Mouse (Mus musculus): ENCODE results near the gene Epha8. TPM values are rescaled to one million over a fixed set of nuclear protein-coding genes. Genes with fewer than 3 reads are reported as not detected.

Gene Epha8
- polyA plus RNA-seq, 1 experiment, result 0.15 TPM

DNA sequence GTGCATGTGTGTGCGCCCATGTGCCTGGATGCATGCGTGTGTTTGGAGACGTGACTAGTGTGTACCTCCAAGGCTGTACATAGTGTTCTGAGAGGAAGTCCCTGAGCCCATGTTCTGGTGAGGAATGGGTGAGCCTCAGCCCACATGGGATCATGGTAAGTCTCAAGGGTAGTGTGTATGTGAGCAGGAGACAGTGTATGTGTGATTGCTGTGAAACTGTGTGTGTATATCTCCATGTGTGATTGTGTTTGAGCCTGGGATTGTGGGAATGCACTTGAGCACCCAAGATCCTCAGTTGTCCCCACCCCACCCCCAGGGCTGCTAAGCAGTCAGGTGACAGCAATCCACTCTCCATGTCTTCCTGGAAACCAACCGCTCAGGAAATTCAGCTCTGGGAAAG is 61.8 kb downstream of the Epha8 start:
- Histone ChIP-seq H3K4me1 (ENCODE audit: control insufficient read depth, insufficient read depth, insufficient read length, low read length) (no peaks in the 10 kb centered on the region), H3K4me3 (ENCODE audit: low read depth, low read length) (no peak overlapping the region), H3K36me3 (ENCODE audit: control insufficient read depth, insufficient read depth, low read length) (no peaks in the 10 kb centered on the region), H3K27me3 (ENCODE audit: control insufficient read depth, insufficient read depth, low read length) (no peaks in the 10 kb centered on the region), H3K27ac (ENCODE audit: insufficient read depth, low read depth, low read length) (no peak overlapping the region)
- 65% methylated on average over 4 of the region's 4 CpGs for WGBS
- TF ChIP-seq CTCF (IDR thresholded peaks at IDR 0.05; ENCODE audit: extremely low read depth, insufficient read length, insufficient replicate concordance, low read depth, low read length), result no peak
- TF ChIP-seq POLR2A (IDR thresholded peaks at IDR 0.05; ENCODE audit: low read depth, low read length), result no peak

DNA sequence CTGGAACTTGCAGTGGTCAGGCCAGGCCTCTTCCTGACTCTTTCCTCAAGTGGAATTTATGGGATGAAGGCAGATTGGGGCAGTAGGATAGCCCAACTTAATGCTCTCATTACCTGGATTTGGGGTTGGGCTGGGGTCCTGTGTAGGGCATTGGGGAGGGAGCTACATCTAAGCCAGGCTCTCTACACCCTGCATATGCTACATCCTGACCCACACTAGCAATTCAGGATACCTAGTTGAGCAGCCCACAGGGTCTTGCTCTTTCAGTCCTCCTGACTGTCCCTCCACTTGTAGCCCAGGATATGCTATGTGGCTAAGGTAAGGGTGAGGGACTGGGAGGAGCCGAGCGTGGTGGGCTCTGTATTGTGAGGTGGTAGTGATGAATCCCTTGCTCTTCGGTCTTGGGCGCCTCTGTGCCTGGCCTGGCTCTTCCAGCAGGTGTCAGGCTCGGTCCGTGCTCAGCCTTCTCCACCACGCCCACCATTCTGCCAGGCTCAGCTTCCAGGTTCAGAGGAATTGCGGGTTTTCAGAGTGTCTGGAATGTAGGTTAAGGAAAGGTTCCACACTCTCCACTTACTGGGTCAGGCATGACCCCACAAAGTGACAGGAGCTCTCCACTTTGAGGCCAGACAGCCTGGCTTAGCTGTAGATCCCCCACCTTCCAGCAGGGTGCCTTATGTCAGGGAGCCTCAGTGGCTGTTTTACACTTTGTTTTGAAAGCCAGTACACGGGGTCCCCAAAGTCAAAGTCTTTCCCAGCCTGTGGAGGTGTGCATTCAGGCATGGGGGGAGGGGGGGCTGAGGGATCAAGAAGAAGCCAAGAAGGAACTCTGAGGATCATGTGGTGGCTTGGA is 62.7 kb downstream of the Epha8 start:
- Histone ChIP-seq H3K27ac (ENCODE audit: insufficient read depth, low read depth, low read length) (no peak overlapping the region), H3K4me1 (ENCODE audit: control insufficient read depth, insufficient read depth, insufficient read length, low read length) (no peaks in the 10 kb centered on the region), H3K4me3 (ENCODE audit: low read depth, low read length) (no peak overlapping the region), H3K27me3 (ENCODE audit: control insufficient read depth, insufficient read depth, low read length) (no peaks in the 10 kb centered on the region), H3K36me3 (ENCODE audit: control insufficient read depth, insufficient read depth, low read length) (no peaks in the 10 kb centered on the region)
- WGBS, result 6% methylated on average over 9 of the region's 9 CpGs
- TF ChIP-seq POLR2A (IDR thresholded peaks at IDR 0.05; ENCODE audit: low read depth, low read length) (no peak), CTCF (IDR thresholded peaks at IDR 0.05; ENCODE audit: extremely low read depth, insufficient read length, insufficient replicate concordance, low read depth, low read length) (peak; percentile 53; the same call in 1 of the 2 replicates)

DNA sequence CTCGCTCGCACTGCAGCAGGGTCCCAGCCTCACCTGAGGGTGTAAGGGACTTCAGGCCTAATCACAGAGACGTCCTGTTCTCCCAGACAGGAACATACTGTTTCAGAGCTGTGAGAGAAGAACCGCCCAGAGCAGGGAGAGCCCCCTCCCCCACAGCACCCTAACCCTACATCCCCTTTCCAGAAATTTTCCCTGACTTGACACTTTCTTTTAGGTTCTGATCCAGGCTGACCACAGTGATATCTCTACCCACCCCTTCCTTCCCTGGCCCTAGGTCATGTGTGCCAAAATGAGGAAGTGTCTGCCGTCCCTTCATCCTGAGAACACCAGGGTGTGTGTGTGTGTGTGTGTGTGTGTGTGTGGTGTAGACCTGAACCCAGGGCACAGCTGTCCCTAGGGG is 63.8 kb downstream of the Epha8 start, which contains the start of gene C1qc:
TSS of gene C1qc (minus strand) at position 255 of the 400 bp plus-strand sequence.
- no peak for TF ChIP-seq CTCF (IDR thresholded peaks at IDR 0.05; ENCODE audit: extremely low read depth, insufficient read length, insufficient replicate concordance, low read depth, low read length)
- Histone ChIP-seq H3K36me3 (ENCODE audit: control insufficient read depth, insufficient read depth, low read length) (no peaks in the 10 kb centered on the region), H3K4me3 (ENCODE audit: low read depth, low read length) (peak within 1 kb of the TSS; percentile 39), H3K27ac (ENCODE audit: insufficient read depth, low read depth, low read length) (peak within 1 kb of the TSS; percentile 51; the same call in 1 of the 2 replicates), H3K4me1 (ENCODE audit: control insufficient read depth, insufficient read depth, insufficient read length, low read length) (no peaks in the 10 kb centered on the region), H3K27me3 (ENCODE audit: control insufficient read depth, insufficient read depth, low read length) (no peaks in the 10 kb centered on the region)
- WGBS, result 48% methylated on average over 5 of the region's 5 CpGs

DNA sequence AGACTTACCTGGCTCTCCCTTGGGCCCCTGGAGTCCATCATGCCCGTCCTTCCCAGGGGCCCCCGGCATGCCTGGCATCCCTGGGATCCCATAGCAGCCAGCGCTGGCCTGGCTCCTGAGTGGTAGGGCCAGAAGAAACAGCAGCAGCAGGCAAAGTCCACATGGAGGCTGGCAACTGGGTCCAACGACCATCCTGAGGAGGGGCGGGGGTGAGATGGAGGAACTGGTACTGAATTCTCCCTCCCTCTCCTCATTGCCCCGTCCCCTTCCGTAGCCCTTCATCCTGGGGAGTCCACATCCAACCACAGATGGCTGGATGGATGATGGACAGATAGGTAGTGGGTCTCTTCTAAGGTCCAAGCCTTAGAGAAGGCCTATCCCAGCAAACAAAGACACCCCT is 64.2 kb downstream of the Epha8 start:
- Histone ChIP-seq H3K36me3 (ENCODE audit: control insufficient read depth, insufficient read depth, low read length) (no peaks in the 10 kb centered on the region), H3K4me1 (ENCODE audit: control insufficient read depth, insufficient read depth, insufficient read length, low read length) (no peaks in the 10 kb centered on the region), H3K27ac (ENCODE audit: insufficient read depth, low read depth, low read length) (peak overlapping the region; percentile 51; the same call in 1 of the 2 replicates), H3K27me3 (ENCODE audit: control insufficient read depth, insufficient read depth, low read length) (no peaks in the 10 kb centered on the region), H3K4me3 (ENCODE audit: low read depth, low read length) (peak overlapping the region; percentile 39)
- TF ChIP-seq POLR2A (IDR thresholded peaks at IDR 0.05; ENCODE audit: low read depth, low read length), result no peak
- TF ChIP-seq CTCF (IDR thresholded peaks at IDR 0.05; ENCODE audit: extremely low read depth, insufficient read length, insufficient replicate concordance, low read depth, low read length), result no peak
- 30% methylated on average over 7 of the region's 7 CpGs for WGBS

DNA sequence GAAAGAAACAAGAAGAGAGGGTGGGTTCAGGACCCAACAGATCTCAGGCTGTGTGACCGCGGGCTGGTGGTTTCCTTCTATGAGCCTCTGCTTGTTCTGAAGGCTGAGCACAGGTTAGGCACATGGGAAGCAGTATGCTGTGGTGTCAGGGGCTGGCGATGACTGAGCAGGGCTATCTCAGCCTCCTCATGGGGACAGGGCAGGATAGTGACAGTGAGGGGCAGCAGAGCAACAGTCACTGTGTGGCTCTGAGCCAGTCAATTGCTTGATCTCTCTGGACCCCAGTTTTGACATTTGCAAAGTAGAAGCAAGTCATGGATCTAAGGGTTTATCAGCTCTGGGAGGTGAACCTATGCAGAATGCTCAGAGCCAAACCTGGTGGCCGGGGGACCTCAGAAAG is 65.5 kb downstream of the Epha8 start:
- 79% methylated on average over 4 of the region's 4 CpGs for WGBS
- Histone ChIP-seq H3K27ac (ENCODE audit: insufficient read depth, low read depth, low read length) (peak overlapping the region; percentile 47), H3K4me1 (ENCODE audit: control insufficient read depth, insufficient read depth, insufficient read length, low read length) (no peaks in the 10 kb centered on the region), H3K4me3 (ENCODE audit: low read depth, low read length) (peak overlapping the region; percentile 39), H3K36me3 (ENCODE audit: control insufficient read depth, insufficient read depth, low read length) (no peaks in the 10 kb centered on the region), H3K27me3 (ENCODE audit: control insufficient read depth, insufficient read depth, low read length) (no peaks in the 10 kb centered on the region)
- no peak for TF ChIP-seq POLR2A (IDR thresholded peaks at IDR 0.05; ENCODE audit: low read depth, low read length)
- TF ChIP-seq CTCF (IDR thresholded peaks at IDR 0.05; ENCODE audit: extremely low read depth, insufficient read length, insufficient replicate concordance, low read depth, low read length), result no peak

DNA sequence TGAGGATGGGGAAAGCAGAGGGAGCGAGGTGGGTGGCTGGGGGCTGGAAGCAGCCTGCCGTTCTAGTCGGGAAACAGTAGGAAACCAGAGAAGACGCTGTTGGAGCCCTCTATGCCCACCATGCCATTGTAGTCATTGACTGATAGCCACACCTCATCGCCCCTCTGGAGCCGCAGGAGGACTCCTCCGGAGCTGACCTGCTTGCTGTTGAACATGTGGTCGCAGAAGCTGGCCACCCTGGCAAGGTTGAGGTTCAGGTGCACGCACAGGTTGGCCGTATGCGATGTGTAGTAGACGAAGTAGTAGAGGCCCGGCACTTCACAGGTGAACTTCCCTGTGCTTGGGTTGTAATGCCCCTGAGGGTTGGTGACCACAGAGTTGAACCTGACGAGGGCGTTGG is 66.6 kb downstream of the Epha8 start:
- H3K4me3 ChIP-seq (ENCODE audit: low read depth, low read length), result peak overlapping the region; percentile 23
- no peak for TF ChIP-seq CTCF (IDR thresholded peaks at IDR 0.05; ENCODE audit: extremely low read depth, insufficient read length, insufficient replicate concordance, low read depth, low read length)
- no peak for TF ChIP-seq POLR2A (IDR thresholded peaks at IDR 0.05; ENCODE audit: low read depth, low read length)
- no peaks in the 10 kb centered on the region for H3K4me1 ChIP-seq (ENCODE audit: control insufficient read depth, insufficient read depth, insufficient read length, low read length)
- H3K27me3 ChIP-seq (ENCODE audit: control insufficient read depth, insufficient read depth, low read length), result no peaks in the 10 kb centered on the region
- H3K36me3 ChIP-seq (ENCODE audit: control insufficient read depth, insufficient read depth, low read length), result no peaks in the 10 kb centered on the region
- H3K27ac ChIP-seq (ENCODE audit: insufficient read depth, low read depth, low read length), result 0 out of 2 replicates have a peak overlapping the region, but pooled peaks have one; percentile 9
- 69% methylated on average over 15 of the region's 15 CpGs for WGBS

DNA sequence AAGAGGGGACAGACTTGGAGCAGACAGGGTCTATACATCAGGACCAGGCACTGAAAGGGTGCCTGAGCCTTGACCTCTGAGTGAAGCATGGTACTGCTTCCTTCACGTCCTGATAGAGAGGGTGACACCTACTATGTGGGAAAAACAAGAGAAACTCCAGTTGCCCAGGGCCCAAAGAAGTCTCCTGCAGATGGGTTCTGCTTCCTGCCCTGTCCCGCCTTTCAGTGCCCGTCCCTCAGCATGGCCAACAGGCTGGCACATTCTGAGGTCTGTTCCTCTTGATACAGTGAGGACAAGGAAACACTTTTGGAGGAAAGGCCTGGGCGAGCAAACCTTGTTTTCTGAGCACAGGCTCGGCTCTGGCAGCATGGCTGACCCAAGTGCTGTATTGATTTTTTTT is 68.9 kb downstream of the Epha8 start:
- Histone ChIP-seq H3K4me1 (ENCODE audit: control insufficient read depth, insufficient read depth, insufficient read length, low read length) (no peaks in the 10 kb centered on the region), H3K36me3 (ENCODE audit: control insufficient read depth, insufficient read depth, low read length) (no peaks in the 10 kb centered on the region), H3K27me3 (ENCODE audit: control insufficient read depth, insufficient read depth, low read length) (no peaks in the 10 kb centered on the region), H3K4me3 (ENCODE audit: low read depth, low read length) (no peak overlapping the region), H3K27ac (ENCODE audit: insufficient read depth, low read depth, low read length) (0 out of 2 replicates have a peak overlapping the region, but pooled peaks have one; percentile 2)
- WGBS, result 39% methylated on average over 5 of the region's 5 CpGs
- no peak for TF ChIP-seq CTCF (IDR thresholded peaks at IDR 0.05; ENCODE audit: extremely low read depth, insufficient read length, insufficient replicate concordance, low read depth, low read length)
- no peak for TF ChIP-seq POLR2A (IDR thresholded peaks at IDR 0.05; ENCODE audit: low read depth, low read length)

Data from small intestine, adult 2 months (tissue).